Comparison of ENCODE assay signal across 8 mouse cellular contexts in the genomic region with DNA sequence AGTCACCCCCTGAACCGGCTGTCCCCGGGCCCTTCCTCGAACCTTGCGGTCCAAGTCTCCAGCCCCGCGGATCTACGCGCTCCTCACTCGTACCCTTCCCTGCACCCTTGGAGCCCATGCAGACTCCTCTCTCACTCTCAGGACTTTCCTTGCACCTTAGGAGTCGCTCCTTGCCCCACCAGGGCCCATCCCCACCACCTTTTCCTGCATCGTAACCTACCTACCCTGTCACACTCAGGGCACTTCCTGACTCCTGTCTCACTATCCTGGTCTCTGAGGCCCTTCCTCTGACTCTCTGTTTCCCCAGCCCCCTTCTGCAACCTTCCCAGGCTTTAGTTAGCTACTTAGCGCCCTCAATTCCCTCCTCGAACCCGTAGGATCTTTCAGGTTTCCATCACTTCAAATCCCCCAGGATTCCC. TPM values are rescaled to one million over a fixed set of nuclear protein-coding genes. Genes with fewer than 3 reads are reported as not detected.
DNase-seq lines count a peak whose midpoint lies in the region; ATAC-seq and TF ChIP-seq lines count a peak whose summit lies in the region.

No protein-coding gene starts in this region.

- H3K27ac ChIP-seq in kidney, embryonic 16.5 days (ENCODE audit: low read length), result peak overlapping the region; percentile 95
- H3K27ac ChIP-seq in cortical plate, adult 2 months (ENCODE audit: insufficient read depth, low read length), result peak overlapping the region; percentile 82
- H3K27ac ChIP-seq in hindbrain, embryonic 13.5 days, result peak overlapping the region; percentile 95
- peak overlapping the region; percentile 94 for H3K27ac ChIP-seq in midbrain, embryonic 15.5 days

- H3K4me3 ChIP-seq in kidney, embryonic 16.5 days (ENCODE audit: low read length), result peak overlapping the region; percentile 87
- peak overlapping the region; percentile 64 for H3K4me3 ChIP-seq in cortical plate, adult 2 months (ENCODE audit: insufficient read depth, low read length)
- H3K4me3 ChIP-seq in hindbrain, embryonic 13.5 days, result peak overlapping the region; percentile 78
- H3K4me3 ChIP-seq in midbrain, embryonic 15.5 days, result peak overlapping the region; percentile 69

- peak overlapping the region; percentile 93 for H3K9ac ChIP-seq in kidney, embryonic 16.5 days (replicated peaks; ENCODE audit: low read length)
- H3K9ac ChIP-seq in hindbrain, embryonic 13.5 days, result peak overlapping the region; percentile 93
- H3K9ac ChIP-seq in midbrain, embryonic 15.5 days, result peak overlapping the region; percentile 78

- no peak for TF ChIP-seq POLR2A in cortical plate, adult 2 months (IDR thresholded peaks at IDR 0.05; ENCODE audit: extremely low read depth, insufficient read depth, low read length)

- peak; percentile 39 for ATAC-seq in kidney, embryonic 16.5 days (ENCODE audit: low FRiP score, low TSS enrichment)
- peak; percentile 49 for ATAC-seq in hindbrain, embryonic 13.5 days (ENCODE audit: low FRiP score)
- ATAC-seq in midbrain, embryonic 15.5 days (replicated peaks), result peak; percentile 54

- peak overlapping the region; percentile 89 for H3K4me2 ChIP-seq in kidney, embryonic 16.5 days (replicated peaks; ENCODE audit: low read depth, low read length)
- H3K4me2 ChIP-seq in hindbrain, embryonic 13.5 days, result peak overlapping the region; percentile 87
- H3K4me2 ChIP-seq in midbrain, embryonic 15.5 days, result peak overlapping the region; percentile 84

- no peaks in the 10 kb centered on the region for H3K27me3 ChIP-seq in kidney, embryonic 16.5 days (ENCODE audit: insufficient read depth, low read length)
- no peaks in the 10 kb centered on the region for H3K27me3 ChIP-seq in hindbrain, embryonic 13.5 days
- H3K27me3 ChIP-seq in midbrain, embryonic 15.5 days (replicated peaks), result no peaks in the 10 kb centered on the region

- DNase-seq in kidney, postnatal 4 days, result no peak
- DNase-seq in T-cell, adult 2 months (ENCODE audit: low spot score), result no peak
- no peak for DNase-seq in B cell, adult 2 months
- DNase-seq in right cerebral cortex, postnatal 10 days (ENCODE audit: low spot score in 2 of 2), result no peak

- H3K4me1 ChIP-seq in kidney, embryonic 16.5 days (ENCODE audit: insufficient read depth, low read length), result peaks cover 28% of the 10 kb centered on the region
- 0 out of 2 replicates have a peak, but pooled peaks cover 3% of the 10 kb centered on the region for H3K4me1 ChIP-seq in cortical plate, adult 2 months (ENCODE audit: control insufficient read depth, insufficient read depth, low read length)
- H3K4me1 ChIP-seq in hindbrain, embryonic 13.5 days (replicated peaks), result peaks cover 45% of the 10 kb centered on the region
- peaks cover 37% of the 10 kb centered on the region for H3K4me1 ChIP-seq in midbrain, embryonic 15.5 days

- no peaks in the 10 kb centered on the region for H3K9me3 ChIP-seq in kidney, embryonic 16.5 days (ENCODE audit: low read length)
- H3K9me3 ChIP-seq in hindbrain, embryonic 13.5 days, result no peaks in the 10 kb centered on the region
- no peaks in the 10 kb centered on the region for H3K9me3 ChIP-seq in midbrain, embryonic 15.5 days

- H3K36me3 ChIP-seq in kidney, embryonic 16.5 days (ENCODE audit: insufficient read depth, low read length), result peaks cover 5% of the 10 kb centered on the region
- peaks cover 26% of the 10 kb centered on the region for H3K36me3 ChIP-seq in hindbrain, embryonic 13.5 days
- H3K36me3 ChIP-seq in midbrain, embryonic 15.5 days (replicated peaks), result no peaks in the 10 kb centered on the region

- WGBS in kidney, embryonic 16.5 days, result under 1% methylated on average over 12 of the region's 14 CpGs
- 0% methylated on average over 5 of the region's 14 CpGs for WGBS in hindbrain, embryonic 13.5 days
- WGBS in midbrain, embryonic 15.5 days, result 1% methylated on average over 14 of the region's 14 CpGs

- TF ChIP-seq CTCF in cortical plate, adult 2 months (IDR thresholded peaks at IDR 0.05; ENCODE audit: extremely low read depth, insufficient read depth, low read length), result no peak

RNA-seq across cellular contexts. Expression of a gene that starts 0.4 kb away (rescaled TPM):
- 99.3 and 104 TPM in 2 replicates for polyA plus RNA-seq in kidney, embryonic 16.5 days (2015; fragmentation: Nextera tagmentation; extraction: Ambion mirVana)
- polyA plus RNA-seq in cortical plate, adult 2 months (2012; rRNA removed), result 60.1 and 66.9 TPM in 2 replicates
- 79.4 and 86.8 TPM in 2 replicates for polyA plus RNA-seq in hindbrain, embryonic 13.5 days (2015; fragmentation: Nextera tagmentation; extraction: Ambion mirVana)
- 75.3 and 77.2 TPM in 2 replicates for polyA plus RNA-seq in midbrain, embryonic 15.5 days (2015; fragmentation: Nextera tagmentation; extraction: Ambion mirVana)

RNA-seq across cellular contexts. Expression of a gene that starts 12.6 kb away (rescaled TPM):
- polyA plus RNA-seq in kidney, embryonic 16.5 days (2015; fragmentation: Nextera tagmentation; extraction: Ambion mirVana), result 71.2 and 71.4 TPM in 2 replicates
- polyA plus RNA-seq in cortical plate, adult 2 months (2012; rRNA removed), result 15.1 and 20.3 TPM in 2 replicates
- polyA plus RNA-seq in hindbrain, embryonic 13.5 days (2015; fragmentation: Nextera tagmentation; extraction: Ambion mirVana), result 16.4 and 21.1 TPM in 2 replicates
- polyA plus RNA-seq in midbrain, embryonic 15.5 days (2015; fragmentation: Nextera tagmentation; extraction: Ambion mirVana), result 21.6 and 23.6 TPM in 2 replicates

RNA-seq across cellular contexts. Expression of a gene that starts 15.3 kb away (rescaled TPM):
- polyA plus RNA-seq in kidney, embryonic 16.5 days (2015; fragmentation: Nextera tagmentation; extraction: Ambion mirVana), result 0.07 and 0.08 TPM in 2 replicates
- polyA plus RNA-seq in cortical plate, adult 2 months (2012; rRNA removed), result 0.09 TPM in 1 of 2 replicates, not detected in the other
- polyA plus RNA-seq in hindbrain, embryonic 13.5 days (2015; fragmentation: Nextera tagmentation; extraction: Ambion mirVana), result 0.12 and 0.19 TPM in 2 replicates
- 0.09 and 0.25 TPM in 2 replicates for polyA plus RNA-seq in midbrain, embryonic 15.5 days (2015; fragmentation: Nextera tagmentation; extraction: Ambion mirVana)

RNA-seq across cellular contexts. Expression of a gene that starts 30.8 kb away (rescaled TPM):
- polyA plus RNA-seq in kidney, embryonic 16.5 days (2015; fragmentation: Nextera tagmentation; extraction: Ambion mirVana), result not detected in 2 replicates
- not detected in 2 replicates for polyA plus RNA-seq in cortical plate, adult 2 months (2012; rRNA removed)
- polyA plus RNA-seq in hindbrain, embryonic 13.5 days (2015; fragmentation: Nextera tagmentation; extraction: Ambion mirVana), result not detected in 2 replicates
- polyA plus RNA-seq in midbrain, embryonic 15.5 days (2015; fragmentation: Nextera tagmentation; extraction: Ambion mirVana), result not detected in 2 replicates

RNA-seq across cellular contexts. Expression of a gene that starts 42.3 kb away (rescaled TPM):
- 0.17 and 0.42 TPM in 2 replicates for polyA plus RNA-seq in kidney, embryonic 16.5 days (2015; fragmentation: Nextera tagmentation; extraction: Ambion mirVana)
- 0.35 and 0.36 TPM in 2 replicates for polyA plus RNA-seq in cortical plate, adult 2 months (2012; rRNA removed)
- 0.38 and 0.56 TPM in 2 replicates for polyA plus RNA-seq in hindbrain, embryonic 13.5 days (2015; fragmentation: Nextera tagmentation; extraction: Ambion mirVana)
- 1.0 and 1.6 TPM in 2 replicates for polyA plus RNA-seq in midbrain, embryonic 15.5 days (2015; fragmentation: Nextera tagmentation; extraction: Ambion mirVana)
